ENCODE assay signal across 14 mouse cellular contexts in the genomic region with DNA sequence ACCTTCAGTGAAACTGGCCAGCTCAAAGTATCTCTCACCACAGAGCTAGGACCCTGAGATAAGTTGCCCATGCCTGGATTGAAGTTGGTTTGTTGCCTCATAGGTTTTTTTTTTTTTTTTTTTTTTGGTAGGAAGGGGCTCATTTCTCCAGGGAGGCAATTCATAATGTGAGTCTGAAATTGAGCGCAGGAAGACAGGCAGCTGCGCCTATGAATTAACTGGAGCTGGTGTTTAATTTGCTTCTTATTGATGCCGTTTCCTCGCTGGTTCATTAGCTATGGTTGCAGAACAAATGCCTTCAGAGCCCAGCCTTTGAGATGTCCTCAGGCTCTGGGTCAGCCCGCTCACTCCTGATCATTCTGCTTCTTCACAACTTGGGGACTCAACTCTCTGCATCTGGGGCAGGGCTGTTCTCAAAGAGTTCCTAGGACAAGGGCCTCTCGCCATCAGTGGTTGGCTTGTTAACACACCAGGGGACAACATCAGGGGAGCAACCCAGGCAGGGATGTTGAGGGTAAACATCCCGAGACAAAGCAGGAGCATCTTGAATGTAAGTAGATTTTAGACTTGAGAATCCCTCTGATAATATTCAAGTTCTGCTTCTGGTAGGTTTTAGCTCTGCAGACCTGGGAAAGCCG.
"Had no signal": no experiment of that assay in that cellular context is flagged by ENCODE, and none has a peak within 500 bp of the region (broad histone marks: within the 10 kb centered on the region; RNA-seq: fewer than 3 reads in every experiment).

No protein-coding gene starts in this region.

- H3K27ac ChIP-seq: left cerebral cortex, adult 2 months; limb, embryonic 10.5 days; liver, embryonic 15.5 days; neural tube, embryonic 12.5 days; stomach, embryonic 15.5 days had no signal

- DNase-seq: kidney, adult 18-20 months; kidney, postnatal 14 days; lung, adult 2 months; lung, postnatal 36 days; right cerebral cortex, postnatal 14 days; thymus, adult 2 months; thymus, postnatal 25 days had no signal

- ATAC-seq: lung, postnatal 0 days had no signal

- H3K9me3 ChIP-seq: limb, embryonic 10.5 days; liver, embryonic 15.5 days; neural tube, embryonic 12.5 days; stomach, embryonic 15.5 days had no signal

- H3K27me3 ChIP-seq: liver, embryonic 15.5 days; neural tube, embryonic 12.5 days; stomach, embryonic 15.5 days had no signal

- H3K36me3 ChIP-seq: limb, embryonic 10.5 days; liver, embryonic 15.5 days; neural tube, embryonic 12.5 days; stomach, embryonic 15.5 days had no signal

- H3K9ac ChIP-seq: liver, embryonic 15.5 days; neural tube, embryonic 12.5 days; stomach, embryonic 15.5 days had no signal

- H3K4me3 ChIP-seq: left cerebral cortex, adult 2 months; limb, embryonic 10.5 days; liver, embryonic 15.5 days; neural tube, embryonic 12.5 days; stomach, embryonic 15.5 days had no signal

- H3K4me2 ChIP-seq: liver, embryonic 11.5 days; liver, embryonic 15.5 days; neural tube, embryonic 12.5 days; stomach, embryonic 15.5 days had no signal

- H3K4me1 ChIP-seq: limb, embryonic 10.5 days; liver, embryonic 15.5 days; neural tube, embryonic 12.5 days; stomach, embryonic 15.5 days had no signal
